Mouse (Mus musculus) urinary bladder, adult 2 months (tissue): ENCODE data around the gene Defa21. TPM values are rescaled to one million over a fixed set of nuclear protein-coding genes. Genes with fewer than 3 reads are reported as not detected.
"Not testable (repeated sequence)": the region's sequence is repeated elsewhere in the genome, so short reads cannot be mapped to it uniquely, and the experiment has no call there.

ENCODE experiments used
- DNase-seq: peaks from one replicate; pipeline ENCODE4 v3.0.0; 2022; ENCODE audit warnings: low spot score
- polyA plus RNA-seq: library from polyadenylated mRNA; depleted of rRNA; stranded (reverse); fragments of >200 nt; gene quantifications from 2 replicates; pipeline ENCODE4 v1.2.3, GENCODE M21; 2012; rRNA removed

The Defa21 gene
- not detected in 2 replicates for polyA plus RNA-seq

- DNase-seq: not testable (repeated sequence)
Measured at GRCm38 (mm10) chr8:21025245-21025644, at the start of gene Defa21. Defa21 (plus strand) TSS chr8:21025545.

DNA sequence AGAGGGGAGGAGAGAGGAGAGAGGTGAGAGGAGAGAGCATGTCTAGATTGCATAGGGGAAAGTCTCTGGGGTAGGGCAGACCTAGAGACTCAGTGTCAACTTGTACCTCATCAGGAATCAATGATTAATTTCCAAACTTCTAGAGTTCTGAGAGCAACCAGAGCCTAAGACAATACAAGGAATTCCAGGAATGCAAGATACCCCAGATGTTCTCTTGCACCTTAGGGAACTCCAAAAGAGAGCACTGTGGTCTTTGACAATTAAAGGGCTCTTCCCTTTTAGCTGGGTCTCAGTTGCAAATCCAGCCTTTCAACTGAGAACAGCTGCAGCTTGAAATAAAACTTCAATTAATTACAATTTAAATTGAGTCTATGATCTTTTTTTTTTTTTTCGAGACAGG, 45.5 kb upstream of the Defa21 start:
- no peak for DNase-seq

- not testable (repeated sequence) for DNase-seq
Measured at GRCm38 (mm10) chr8:20994042-20994441, 31.3 kb upstream of the Defa21 start.

DNA sequence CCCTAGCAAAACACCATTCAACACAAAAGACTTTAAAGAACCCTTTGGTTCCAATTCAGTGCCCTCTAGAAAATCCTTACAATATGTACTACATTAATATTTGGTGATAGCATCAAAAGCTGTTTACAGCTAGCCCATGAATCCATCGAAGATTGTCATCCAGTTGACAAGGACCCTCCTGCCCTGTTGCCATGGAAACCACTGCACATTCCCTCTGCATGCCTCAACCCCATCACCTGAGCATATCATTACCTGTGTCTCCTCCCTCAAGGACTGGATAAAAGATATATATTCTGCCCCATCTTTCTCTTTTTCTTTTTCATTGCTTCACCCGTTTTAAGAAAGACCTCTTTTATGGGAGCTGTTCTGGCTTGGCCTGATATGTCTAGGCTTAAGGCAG, 28.6 kb upstream of the Defa21 start:
- no peak for DNase-seq

- no peak for DNase-seq
Measured at GRCm38 (mm10) chr8:20997291-20997690, 28.1 kb upstream of the Defa21 start.

GRCm38 (mm10) chr8:21001171-21001570, 24.2 kb upstream of the Defa21 start:
- no peak for DNase-seq

DNA sequence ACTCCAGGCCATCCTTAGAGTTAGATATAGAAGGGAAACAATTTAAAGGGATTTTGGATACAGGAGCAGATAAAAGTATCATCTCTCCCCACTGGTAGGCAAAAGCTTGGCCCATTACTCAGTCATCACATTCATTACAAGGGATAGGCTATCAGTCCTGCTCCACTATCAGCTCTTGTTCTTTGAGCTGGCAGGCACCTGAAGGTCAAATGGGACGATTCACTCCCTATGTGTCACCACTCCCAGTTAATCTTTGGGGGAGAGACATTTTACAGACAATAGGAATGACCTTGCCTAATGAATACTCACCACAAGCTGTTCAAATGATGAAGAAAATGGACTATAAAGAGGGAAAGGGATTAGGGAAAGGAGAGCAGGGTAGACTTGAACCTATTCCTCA, 18.5 kb upstream of the Defa21 start:
- no peak for DNase-seq

DNA sequence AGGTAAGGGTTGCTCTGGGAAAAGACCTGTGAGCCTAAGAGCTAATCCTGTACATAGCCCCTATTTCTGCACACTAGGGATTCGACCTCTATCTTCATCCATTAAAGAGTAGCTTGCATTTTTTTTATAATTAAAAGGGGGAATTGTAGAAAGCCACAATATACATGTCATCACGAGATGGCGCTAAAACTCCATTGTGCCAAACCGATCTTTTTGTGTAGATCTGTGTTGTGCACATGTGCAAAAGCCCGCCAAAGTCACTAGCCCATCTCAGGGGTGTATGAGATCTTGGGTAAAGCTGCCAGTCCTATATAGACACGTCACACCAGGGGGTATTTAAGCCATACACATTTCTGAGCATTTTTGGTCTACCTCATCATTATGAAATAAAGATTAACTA, 16.8 kb upstream of the Defa21 start:
- not testable (repeated sequence) for DNase-seq

DNA sequence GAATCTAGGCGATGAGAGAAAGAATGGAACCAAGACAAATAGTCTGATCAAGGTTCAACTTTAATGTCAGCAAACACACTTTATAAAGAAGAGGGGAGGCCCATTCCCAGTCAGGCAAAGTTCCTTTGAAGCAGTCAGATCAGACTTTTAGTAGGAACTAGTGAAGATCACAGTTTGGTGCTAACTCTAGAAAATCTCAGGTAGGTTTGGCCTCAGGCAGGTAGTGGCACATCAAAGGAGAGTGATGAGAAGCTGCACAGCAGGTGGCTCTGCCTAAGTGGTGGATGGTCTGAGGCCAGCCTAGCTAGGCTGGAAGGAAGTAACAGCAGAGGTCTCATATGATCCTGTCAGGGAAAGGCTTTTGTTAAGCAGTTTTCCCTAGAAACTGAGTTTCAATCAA, 14.8 kb upstream of the Defa21 start:
- DNase-seq: not testable (repeated sequence)

GRCm38 (mm10) chr8:21054747-21055146, 29.4 kb downstream of the Defa21 start, which contains the start of gene Defa23:
Defa23 (plus strand) TSS chr8:21055047.
- DNase-seq: not testable (repeated sequence)

DNA sequence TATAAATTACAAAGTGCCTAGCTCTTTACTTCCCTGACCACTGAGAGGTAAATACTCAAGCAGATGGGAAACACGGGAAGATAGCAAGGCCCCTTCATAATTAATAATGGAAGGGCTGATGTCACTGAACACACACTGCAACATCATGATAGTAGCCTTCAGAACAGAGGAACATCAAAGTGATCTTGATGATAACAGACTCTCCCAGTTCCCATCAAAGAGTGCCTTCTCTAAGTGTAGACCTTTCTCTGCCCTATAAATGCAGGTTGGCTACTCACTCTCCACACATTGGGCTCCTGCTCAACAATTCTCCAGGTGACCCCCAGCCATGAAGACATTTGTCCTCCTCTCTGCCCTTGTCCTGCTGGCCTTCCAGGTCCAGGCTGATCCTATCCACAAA, 39.4 kb downstream of the Defa21 start, which contains the start of gene Defa35:
TSS of gene Defa35 (plus strand) at position 301 of the 400 bp plus-strand sequence.
- not testable (repeated sequence) for DNase-seq

Other genes with a start within 250 kb of the Defa21 start
- not detected in 2 replicates for gene Defb33, start 132.9 kb upstream of the Defa21 start, polyA plus RNA-seq
- not detected in 2 replicates for gene Gm15056, start 122.9 kb upstream of the Defa21 start, polyA plus RNA-seq
- gene Gm6040, start 103.5 kb upstream of the Defa21 start, polyA plus RNA-seq: not detected in 2 replicates
- gene AY761185, start 80.8 kb upstream of the Defa21 start, polyA plus RNA-seq: not detected in 2 replicates
- not detected in 2 replicates for gene Defa23, start 29.5 kb downstream of the Defa21 start, polyA plus RNA-seq
- 0.25 TPM in 1 of 2 replicates, not detected in the other for gene Defa35, start 39.5 kb downstream of the Defa21 start, polyA plus RNA-seq
- gene Defa25, start 58.9 kb downstream of the Defa21 start, polyA plus RNA-seq: not detected in 2 replicates
- not detected in 2 replicates for gene Gm14851, start 70.5 kb downstream of the Defa21 start, polyA plus RNA-seq
- gene Defa30, start 109.1 kb downstream of the Defa21 start, polyA plus RNA-seq: not detected in 2 replicates
- gene Defa22, start 136.7 kb downstream of the Defa21 start, polyA plus RNA-seq: not detected in 2 replicates
- gene Defa31, start 166.1 kb downstream of the Defa21 start, polyA plus RNA-seq: not detected in 2 replicates
- gene Gm15293, start 176.0 kb downstream of the Defa21 start, polyA plus RNA-seq: not detected in 2 replicates
- gene Gm15292, start 224.2 kb downstream of the Defa21 start, polyA plus RNA-seq: not detected in 2 replicates